Mouse (Mus musculus) cerebellum, postnatal 4 days (tissue): ENCODE measurements around the gene Gm4969.
"Not testable (repeated sequence)": the region's sequence is repeated elsewhere in the genome, so short reads cannot be mapped to it uniquely, and the experiment has no call there.

Experiments
- DNase-seq, 2 experiments: peaks; one replicate each; pipeline ENCODE4 v3.0.0; 2022; ENCODE audit warnings: low spot score in 2 of 2, mixed read lengths in 1 of 2

Gm4969 gene

GRCm38 (mm10) chr7:19118028-19118771 lies at the start of gene Gm4969:
TSS of gene Gm4969 (minus strand) at chr7:19118368.
- DNase-seq: peak; percentile 57 to 73

- DNase-seq: no peak
Observed at GRCm38 (mm10) chr7:19166990-19167389, 48.8 kb upstream of the Gm4969 start.

GRCm38 (mm10) chr7:19165656-19166423 lies 47.7 kb upstream of the Gm4969 start, which contains the start of gene Gipr:
TSS of gene Gipr (minus strand) at chr7:19166127.
- no peak for DNase-seq

GRCm38 (mm10) chr7:19164978-19165377 lies 46.8 kb upstream of the Gm4969 start:
- no peak for DNase-seq

- DNase-seq: no peak
Observed at GRCm38 (mm10) chr7:19164189-19164588, 46.0 kb upstream of the Gm4969 start.

- DNase-seq: no peak
Observed at GRCm38 (mm10) chr7:19163752-19164151, 45.6 kb upstream of the Gm4969 start.

GRCm38 (mm10) chr7:19162928-19163327 lies 44.8 kb upstream of the Gm4969 start:
- DNase-seq: no peak

GRCm38 (mm10) chr7:19160115-19160514 lies 41.9 kb upstream of the Gm4969 start:
- DNase-seq: no peak

GRCm38 (mm10) chr7:19159411-19159810 lies 41.2 kb upstream of the Gm4969 start:
- no peak for DNase-seq

GRCm38 (mm10) chr7:19158601-19159000 lies 40.4 kb upstream of the Gm4969 start:
- no peak for DNase-seq

- peak; percentile 97 for DNase-seq
Observed at GRCm38 (mm10) chr7:19157160-19157800, 39.1 kb upstream of the Gm4969 start.

- no peak for DNase-seq
Observed at GRCm38 (mm10) chr7:19155825-19156475, 37.8 kb upstream of the Gm4969 start.

- DNase-seq: no peak
Observed at GRCm38 (mm10) chr7:19154796-19155195, 36.6 kb upstream of the Gm4969 start.

- DNase-seq: not testable (repeated sequence)
Observed at GRCm38 (mm10) chr7:19151121-19151520, 33.0 kb upstream of the Gm4969 start.

GRCm38 (mm10) chr7:19149626-19150025 lies 31.5 kb upstream of the Gm4969 start, which contains the start of gene Snrpd2:
TSS of gene Snrpd2 (plus strand) at chr7:19149722.
- DNase-seq: peak; percentile 93 to 98

- peak; percentile 78 to 96 for DNase-seq
Observed at GRCm38 (mm10) chr7:19148875-19149541, 30.8 kb upstream of the Gm4969 start, which contains the start of gene Qpctl. TSS of gene Qpctl (minus strand) at chr7:19149291.

GRCm38 (mm10) chr7:19148180-19148874 lies 30.2 kb upstream of the Gm4969 start:
- no peak for DNase-seq

- DNase-seq: no peak
Observed at GRCm38 (mm10) chr7:19147497-19148045, 29.4 kb upstream of the Gm4969 start.

GRCm38 (mm10) chr7:19146793-19147192 lies 28.6 kb upstream of the Gm4969 start:
- DNase-seq: no peak

- DNase-seq: peak in 1 of 2 experiments; percentile 47
Observed at GRCm38 (mm10) chr7:19137380-19137779, 19.2 kb upstream of the Gm4969 start.
